Mouse (Mus musculus) forebrain, embryonic 13.5 days (tissue): ENCODE results near the gene Bod1. TPM values are rescaled to one million over a fixed set of nuclear protein-coding genes. Genes with fewer than 3 reads are reported as not detected.

Experiments
- ATAC-seq: fragments of 200-750 bp; cut with Nextera tagmentation; 2 replicates; pipeline ENCODE4 v1.8.0; 2017
- H3K27ac ChIP-seq: fragments of 300-500 bp; sonication (generic); 2 replicates; pipeline ENCODE4 v1.5.1; 2015; ENCODE audit warnings: inconsistent platforms, mild to moderate bottlenecking, moderate library complexity
- H3K27me3 ChIP-seq: fragments of 300-500 bp; sonication (generic); 2 replicates; pipeline ENCODE4 v1.6.1; 2015; ENCODE audit warnings: mild to moderate bottlenecking, inconsistent platforms
- H3K36me3 ChIP-seq: fragments of 300-500 bp; sonication (generic); 2 replicates; pipeline ENCODE4 v1.6.1; 2015; ENCODE audit warnings: mild to moderate bottlenecking, inconsistent platforms; ENCODE audit not compliant: poor library complexity, severe bottlenecking
- H3K4me1 ChIP-seq: fragments of 300-500 bp; sonication (generic); 2 replicates; pipeline ENCODE4 v1.6.1; 2015; ENCODE audit warnings: inconsistent platforms
- H3K4me2 ChIP-seq: fragments of 300-500 bp; sonication (generic); 2 replicates; pipeline ENCODE4 v1.6.1; 2015; ENCODE audit warnings: inconsistent platforms, mild to moderate bottlenecking, moderate library complexity
- H3K4me3 ChIP-seq: fragments of 300-500 bp; sonication (generic); 2 replicates; pipeline ENCODE4 v1.5.1; 2015; ENCODE audit warnings: mild to moderate bottlenecking, inconsistent platforms
- H3K9ac ChIP-seq: fragments of 300-500 bp; sonication (generic); 2 replicates; pipeline ENCODE4 v1.6.1; 2015; ENCODE audit warnings: mild to moderate bottlenecking, inconsistent platforms
- H3K9me3 ChIP-seq: fragments of 300-500 bp; sonication (generic); replicated peaks from 2 replicates; pipeline ENCODE4 v1.6.1; 2016; ENCODE audit warnings: inconsistent platforms
- WGBS: fragments of 180-500 bp; shearing (Covaris S2); methylation state at CpG from one replicate; pipeline ENCODE4 v1.1.7; 2015; 5-methylcytosine and 5-hydroxymethylcytosine counted together
- polyA plus RNA-seq: library from polyadenylated mRNA; unstranded; fragments of >200 nt; fragmentation: Nextera tagmentation; extraction: Ambion mirVana; gene quantifications from 2 replicates; pipeline ENCODE4 v1.2.1, GENCODE M21; 2015

Bod1 gene
- polyA plus RNA-seq, 1 experiment from 2014 or later, result 157 TPM

DNA sequence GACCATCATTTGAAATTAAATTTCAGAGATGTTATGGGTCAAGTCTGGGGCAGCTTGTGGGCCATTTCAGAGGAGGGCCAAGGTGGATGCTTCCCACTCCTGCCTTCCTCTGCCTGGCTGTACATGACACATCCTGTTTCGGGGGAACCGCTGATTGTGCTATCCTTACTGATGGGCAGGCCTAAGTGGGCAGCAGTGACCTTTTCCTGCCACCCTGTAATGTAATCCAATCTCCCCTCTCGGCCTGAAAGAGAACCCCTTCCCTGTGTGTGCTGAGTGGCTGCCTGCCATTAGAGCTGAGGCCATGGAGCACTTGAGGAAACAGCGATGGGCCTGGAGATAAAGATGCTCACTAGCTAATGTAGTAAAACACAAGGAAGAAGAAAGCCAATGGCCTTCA, 17.3 kb upstream of the Bod1 start:
- WGBS, result 75% methylated on average over 4 of the region's 4 CpGs
- no peak overlapping the region for H3K9ac ChIP-seq

DNA sequence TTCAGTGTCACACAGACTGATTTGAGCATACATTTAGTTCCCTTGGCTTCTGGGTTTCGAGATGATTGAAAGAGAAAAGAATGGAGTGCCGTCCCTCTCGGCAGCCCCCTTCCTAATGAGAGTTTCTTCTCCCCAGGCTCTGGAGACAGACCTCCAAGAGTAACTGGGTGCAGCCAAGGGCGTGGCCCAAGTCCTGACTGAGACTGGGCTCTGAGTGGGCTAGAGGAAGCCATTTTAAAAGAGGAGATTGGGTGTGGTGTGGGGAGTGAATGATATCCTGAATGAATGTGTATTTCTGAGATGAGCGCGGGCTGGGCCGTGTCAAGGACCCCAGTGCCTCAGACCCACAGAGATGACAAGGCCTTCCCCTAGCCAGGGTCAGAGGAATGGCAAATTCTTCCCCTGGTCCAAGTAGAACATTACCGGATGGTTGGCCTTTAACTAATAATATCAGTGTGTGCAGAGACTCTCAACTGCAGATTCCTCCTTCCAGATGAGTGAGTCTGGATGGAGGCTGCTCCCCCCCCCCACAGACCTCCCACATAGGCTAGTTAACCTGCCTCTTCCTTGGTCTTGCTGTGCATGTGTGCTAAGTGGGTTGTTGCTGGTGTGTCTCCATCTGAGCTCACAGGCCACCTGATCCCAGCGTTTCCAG, 13.4 kb upstream of the Bod1 start:
- Histone ChIP-seq H3K27ac (no peak overlapping the region), H3K27me3 (no peaks in the 10 kb centered on the region), H3K4me2 (no peak overlapping the region), H3K9ac (no peak overlapping the region), H3K9me3 (no peaks in the 10 kb centered on the region), H3K4me3 (no peak overlapping the region), H3K36me3 (no peaks in the 10 kb centered on the region), H3K4me1 (no peaks in the 10 kb centered on the region)
- ATAC-seq, result no peak
- 78% methylated on average over 9 of the region's 9 CpGs for WGBS

More for the DNA sequence above, 17.3 kb upstream of the Bod1 start:
- no peak overlapping the region for H3K27ac ChIP-seq
- H3K9me3 ChIP-seq, result no peaks in the 10 kb centered on the region
- no peaks in the 10 kb centered on the region for H3K36me3 ChIP-seq
- H3K27me3 ChIP-seq, result no peaks in the 10 kb centered on the region
- no peak overlapping the region for H3K4me2 ChIP-seq
- H3K4me1 ChIP-seq, result no peaks in the 10 kb centered on the region
- no peak for ATAC-seq
- no peak overlapping the region for H3K4me3 ChIP-seq

DNA sequence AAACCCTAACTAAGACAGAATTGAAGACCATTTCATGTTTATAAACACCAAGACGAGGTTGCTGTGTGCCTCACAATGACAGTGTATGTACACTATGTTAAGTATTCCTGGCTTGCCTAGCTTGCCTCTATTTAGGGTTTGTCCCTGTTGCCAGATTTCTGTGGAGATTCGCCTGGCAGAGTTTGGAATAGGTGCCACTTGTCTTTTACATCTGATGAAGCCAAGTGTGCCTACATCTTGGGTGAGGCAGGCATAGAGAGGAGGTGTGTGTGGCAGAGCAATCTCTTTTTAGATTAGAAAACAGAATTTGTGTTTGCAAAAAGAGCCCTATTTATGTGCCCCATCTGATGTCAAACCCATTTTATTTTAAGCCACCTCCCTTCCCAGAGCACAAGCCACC, 12.4 kb upstream of the Bod1 start:
- H3K4me3 ChIP-seq, result no peak overlapping the region
- H3K9me3 ChIP-seq, result no peaks in the 10 kb centered on the region
- WGBS, result 81% methylated on average over 2 of the region's 2 CpGs
- no peak overlapping the region for H3K27ac ChIP-seq
- no peak for ATAC-seq
- no peaks in the 10 kb centered on the region for H3K27me3 ChIP-seq
- H3K4me1 ChIP-seq, result no peaks in the 10 kb centered on the region
- no peaks in the 10 kb centered on the region for H3K36me3 ChIP-seq
- no peak overlapping the region for H3K9ac ChIP-seq
- no peak overlapping the region for H3K4me2 ChIP-seq

DNA sequence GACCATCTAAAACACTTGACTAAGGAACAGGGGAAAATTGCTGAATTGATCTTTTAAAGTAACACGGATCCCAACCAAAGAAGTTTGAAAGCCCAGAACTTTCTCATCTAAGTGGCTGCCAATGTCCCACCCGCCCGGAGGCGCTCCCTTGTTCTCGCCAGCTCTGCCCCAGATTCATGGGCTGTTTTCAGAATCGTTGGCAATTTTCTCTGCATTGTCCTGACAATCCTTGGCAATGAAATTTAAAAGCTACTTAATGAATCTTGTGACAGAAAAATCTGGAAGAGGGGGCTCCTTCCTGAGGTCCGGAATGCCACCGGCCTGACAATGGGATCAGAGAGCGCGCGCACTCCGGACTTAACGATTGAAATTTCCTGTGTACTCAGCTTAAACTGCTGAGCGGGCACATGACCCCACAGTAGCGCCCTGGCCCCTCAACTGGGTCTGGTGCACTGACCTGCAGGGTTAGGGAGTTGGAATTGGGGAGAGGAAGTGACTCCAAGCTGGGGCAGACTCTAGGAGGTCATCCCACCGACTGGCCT, 8.2 kb upstream of the Bod1 start:
- WGBS, result 77% methylated on average over 16 of the region's 16 CpGs
- H3K4me2 ChIP-seq, result no peak overlapping the region
- no peaks in the 10 kb centered on the region for H3K9me3 ChIP-seq
- no peaks in the 10 kb centered on the region for H3K36me3 ChIP-seq
- H3K9ac ChIP-seq, result no peak overlapping the region
- H3K27me3 ChIP-seq, result no peaks in the 10 kb centered on the region
- no peak for ATAC-seq
- H3K4me1 ChIP-seq, result 0 out of 2 replicates have a peak, but pooled peaks cover 4% of the 10 kb centered on the region
- no peak overlapping the region for H3K27ac ChIP-seq
- H3K4me3 ChIP-seq, result no peak overlapping the region

DNA sequence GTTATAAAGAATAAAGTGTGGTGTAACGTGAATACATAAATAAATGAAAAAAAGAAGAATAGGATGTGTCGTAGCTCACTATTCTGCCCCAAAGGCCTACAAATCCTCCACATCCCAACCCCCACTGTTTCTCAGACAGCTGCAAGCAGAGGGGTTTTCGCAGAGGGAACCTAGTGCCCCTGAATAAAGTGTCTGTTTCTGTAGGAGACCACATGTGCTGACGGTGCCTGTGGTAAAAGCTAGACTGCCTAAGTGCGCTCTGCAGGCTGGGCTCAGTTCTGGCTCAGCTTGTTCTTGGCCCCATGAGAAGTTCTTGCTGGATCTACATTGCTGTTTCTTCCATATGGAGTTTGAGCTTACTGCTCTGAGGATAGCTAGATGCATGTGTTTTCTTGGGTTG, 5.6 kb upstream of the Bod1 start:
- 92% methylated on average over 5 of the region's 5 CpGs for WGBS
- no peak for ATAC-seq
- Histone ChIP-seq H3K27ac (no peak overlapping the region), H3K27me3 (no peaks in the 10 kb centered on the region), H3K9ac (no peak overlapping the region), H3K4me1 (peaks cover 9% of the 10 kb centered on the region), H3K36me3 (no peaks in the 10 kb centered on the region), H3K4me2 (no peak overlapping the region), H3K4me3 (no peak overlapping the region), H3K9me3 (no peaks in the 10 kb centered on the region)

DNA sequence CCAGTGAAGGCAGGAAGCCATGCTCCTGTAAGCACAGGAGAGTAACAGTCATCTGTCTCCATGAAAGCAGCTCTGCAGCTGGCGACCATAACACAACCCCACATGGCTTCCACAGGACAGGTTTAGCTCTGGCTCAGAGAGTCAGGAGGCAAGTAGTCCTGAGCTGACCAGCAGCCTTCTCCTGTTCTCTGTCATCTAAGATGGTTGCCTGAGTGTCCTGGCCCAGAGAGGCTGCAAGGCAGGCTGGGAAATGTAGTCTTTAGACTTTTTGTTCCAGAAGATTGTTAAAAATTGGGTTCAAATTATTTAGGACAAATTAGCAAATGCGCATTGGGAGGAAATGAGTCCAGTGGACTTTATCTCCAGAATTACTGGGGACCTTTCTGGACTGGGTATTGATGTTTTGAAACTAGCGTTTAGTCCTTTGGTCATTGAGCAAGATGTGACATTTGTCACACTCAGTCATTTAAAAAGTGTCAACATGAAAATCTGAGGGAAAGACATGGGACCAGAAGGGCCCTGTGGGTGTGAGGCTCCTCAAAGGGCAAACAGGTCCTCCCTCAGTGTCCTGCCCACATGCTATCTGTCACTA, 5.1 kb upstream of the Bod1 start:
- no peaks in the 10 kb centered on the region for H3K27me3 ChIP-seq
- H3K4me3 ChIP-seq, result no peak overlapping the region
- WGBS, result 89% methylated on average over 3 of the region's 3 CpGs
- no peak overlapping the region for H3K4me2 ChIP-seq
- no peaks in the 10 kb centered on the region for H3K36me3 ChIP-seq
- H3K4me1 ChIP-seq, result peaks cover 12% of the 10 kb centered on the region
- ATAC-seq, result no peak
- no peak overlapping the region for H3K27ac ChIP-seq
- no peaks in the 10 kb centered on the region for H3K9me3 ChIP-seq
- no peak overlapping the region for H3K9ac ChIP-seq

DNA sequence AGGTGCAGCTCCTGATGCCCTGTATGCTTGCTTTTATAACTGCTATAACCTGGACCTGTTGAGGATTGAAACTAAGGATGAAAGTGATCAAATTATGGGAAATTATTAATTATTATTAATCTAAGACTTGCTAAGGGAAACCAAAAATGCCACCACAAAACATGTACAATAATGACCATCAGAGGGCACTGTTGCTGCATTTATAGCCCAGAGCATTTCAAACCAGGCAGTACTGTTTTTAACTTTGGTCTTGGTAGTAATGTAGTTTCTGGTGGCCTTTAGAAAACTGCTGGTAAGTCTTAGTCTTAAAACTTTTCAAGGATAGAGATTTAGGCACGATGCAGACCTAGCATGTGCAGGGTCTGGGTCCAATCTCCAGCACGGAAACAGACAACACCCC, 3.7 kb upstream of the Bod1 start:
- H3K4me1 ChIP-seq, result peaks cover 16% of the 10 kb centered on the region
- 41% methylated on average over 2 of the region's 2 CpGs for WGBS

DNA sequence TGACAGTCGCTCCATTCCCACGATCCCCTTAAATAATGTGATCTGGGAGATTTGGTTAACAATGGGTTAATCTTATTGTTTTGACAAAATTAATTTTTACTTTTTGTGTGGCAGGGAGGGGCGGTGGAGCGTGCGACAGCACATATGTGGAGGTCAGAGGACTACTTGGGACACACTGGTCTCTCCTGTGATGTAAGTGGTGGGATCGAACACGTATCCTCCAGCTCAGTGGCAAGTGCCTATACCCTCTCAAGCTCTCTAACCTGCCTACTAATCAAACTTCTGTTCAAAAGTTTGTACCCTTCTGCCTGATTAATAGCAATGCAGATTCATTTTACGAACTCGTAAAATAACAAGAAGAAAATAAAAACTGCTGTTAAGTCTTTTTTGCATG, 482 bp upstream of the Bod1 start:
- peaks cover 24% of the 10 kb centered on the region for H3K4me1 ChIP-seq
- no peaks in the 10 kb centered on the region for H3K27me3 ChIP-seq
- peaks cover 27% of the 10 kb centered on the region for H3K36me3 ChIP-seq
- H3K9ac ChIP-seq, result peak overlapping the region; percentile 95
- no peak overlapping the region for H3K27ac ChIP-seq
- WGBS, result 10% methylated on average over 9 of the region's 9 CpGs
- H3K9me3 ChIP-seq, result no peaks in the 10 kb centered on the region
- ATAC-seq, result peak; percentile 64
- H3K4me3 ChIP-seq, result peak overlapping the region; percentile 94
- peak overlapping the region; percentile 62 for H3K4me2 ChIP-seq

More for the DNA sequence above, 3.7 kb upstream of the Bod1 start:
- no peak for ATAC-seq
- H3K27ac ChIP-seq, result no peak overlapping the region
- H3K36me3 ChIP-seq, result no peaks in the 10 kb centered on the region
- no peak overlapping the region for H3K4me3 ChIP-seq
- no peaks in the 10 kb centered on the region for H3K9me3 ChIP-seq
- no peak overlapping the region for H3K9ac ChIP-seq
- no peak overlapping the region for H3K4me2 ChIP-seq
- no peaks in the 10 kb centered on the region for H3K27me3 ChIP-seq

DNA sequence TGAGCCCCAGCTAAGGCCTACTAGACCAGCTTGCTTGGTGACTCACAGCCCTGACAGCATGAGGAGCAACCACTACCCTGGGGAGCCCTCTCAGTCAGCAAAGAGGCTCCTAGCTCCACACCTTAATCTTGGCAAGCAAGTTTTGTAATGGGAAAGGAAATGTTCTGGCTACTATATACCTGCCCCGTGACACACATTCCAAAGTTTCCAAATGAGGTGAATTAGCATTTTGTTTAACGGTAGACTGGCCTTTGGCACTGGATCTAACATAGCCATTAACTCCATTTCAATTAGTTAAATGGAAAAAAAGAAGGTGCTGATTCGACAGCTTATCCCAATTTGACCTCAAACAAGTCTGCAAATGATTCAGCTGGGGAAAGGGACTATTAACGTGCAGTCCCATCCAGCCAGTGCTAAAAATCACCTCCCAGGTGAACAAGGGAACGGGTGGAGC, 1.2 kb downstream of the Bod1 start:
- Histone ChIP-seq H3K4me2 (peak overlapping the region; percentile 62), H3K9ac (peak overlapping the region; percentile 38; the same call in 1 of the 2 replicates), H3K4me1 (peaks cover 20% of the 10 kb centered on the region), H3K27ac (no peak overlapping the region), H3K36me3 (peaks cover 42% of the 10 kb centered on the region), H3K4me3 (peak overlapping the region; percentile 94), H3K27me3 (no peaks in the 10 kb centered on the region), H3K9me3 (no peaks in the 10 kb centered on the region)
- WGBS, result 66% methylated on average over 5 of the region's 5 CpGs
- ATAC-seq, result no peak

DNA sequence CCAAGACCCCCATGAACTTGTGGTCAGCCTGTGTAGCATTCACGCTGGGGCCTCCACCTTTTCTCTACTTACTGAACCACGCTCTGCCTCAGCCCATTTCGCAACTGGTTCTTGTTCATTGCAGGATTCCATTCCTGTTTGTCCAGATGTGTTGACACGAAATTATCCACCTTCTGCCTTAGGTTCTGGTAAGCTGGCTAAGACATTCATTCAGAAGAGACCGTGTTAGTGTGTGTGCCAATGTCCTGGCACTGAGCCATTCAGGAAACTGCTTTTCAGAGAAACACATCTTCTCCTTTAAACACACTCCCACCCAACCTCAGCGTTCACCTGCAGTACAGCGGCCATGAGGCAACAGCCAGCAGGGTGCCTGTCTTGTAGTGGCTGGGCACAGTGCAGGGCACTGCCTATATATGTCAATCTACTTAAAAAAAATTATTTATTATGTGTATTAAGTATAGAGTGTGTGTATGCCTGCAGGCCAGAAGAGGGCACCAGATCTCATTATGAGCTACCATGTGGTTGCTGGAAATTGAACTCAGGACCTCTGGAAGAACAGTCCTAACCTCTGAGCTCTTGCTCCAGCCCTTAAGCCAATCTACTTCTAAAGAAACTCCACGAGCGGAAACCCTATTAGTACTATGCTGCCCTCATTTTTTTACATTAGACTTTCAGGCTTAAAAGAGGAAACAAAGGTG, 2.4 kb downstream of the Bod1 start:
- peaks cover 54% of the 10 kb centered on the region for H3K36me3 ChIP-seq
- H3K9me3 ChIP-seq, result no peaks in the 10 kb centered on the region
- 96% methylated on average over 9 of the region's 9 CpGs for WGBS
- H3K4me1 ChIP-seq, result peaks cover 20% of the 10 kb centered on the region
- no peak overlapping the region for H3K27ac ChIP-seq
- no peaks in the 10 kb centered on the region for H3K27me3 ChIP-seq
- no peak for ATAC-seq
- H3K9ac ChIP-seq, result no peak overlapping the region
- H3K4me2 ChIP-seq, result no peak overlapping the region
- H3K4me3 ChIP-seq, result no peak overlapping the region

DNA sequence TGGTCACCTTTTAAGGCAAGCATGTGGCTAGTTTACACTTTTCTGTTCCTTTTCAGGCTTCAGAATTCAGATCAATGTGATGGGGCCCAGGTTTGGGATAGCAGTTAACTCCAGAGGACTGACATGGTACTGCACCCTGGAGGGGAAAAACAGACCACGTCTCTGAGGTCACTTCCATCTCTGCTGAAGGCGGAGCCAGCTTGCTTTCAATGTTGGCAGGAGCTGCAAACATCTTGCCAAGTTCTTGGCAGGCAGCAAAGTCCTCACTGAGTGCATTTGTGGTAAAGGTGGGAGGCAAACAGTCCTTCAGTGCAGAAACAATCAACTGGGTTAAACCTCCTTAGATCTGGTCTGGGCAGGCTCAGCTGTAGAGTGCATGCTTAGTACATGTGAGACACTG, 7.5 kb downstream of the Bod1 start:
- no peaks in the 10 kb centered on the region for H3K9me3 ChIP-seq
- no peak overlapping the region for H3K4me2 ChIP-seq
- H3K36me3 ChIP-seq, result peaks cover 93% of the 10 kb centered on the region
- H3K27me3 ChIP-seq, result no peaks in the 10 kb centered on the region
- no peaks in the 10 kb centered on the region for H3K4me1 ChIP-seq
- WGBS, result 77% methylated on average over 2 of the region's 2 CpGs
- no peak overlapping the region for H3K9ac ChIP-seq
- no peak overlapping the region for H3K4me3 ChIP-seq
- no peak for ATAC-seq
- H3K27ac ChIP-seq, result no peak overlapping the region

DNA sequence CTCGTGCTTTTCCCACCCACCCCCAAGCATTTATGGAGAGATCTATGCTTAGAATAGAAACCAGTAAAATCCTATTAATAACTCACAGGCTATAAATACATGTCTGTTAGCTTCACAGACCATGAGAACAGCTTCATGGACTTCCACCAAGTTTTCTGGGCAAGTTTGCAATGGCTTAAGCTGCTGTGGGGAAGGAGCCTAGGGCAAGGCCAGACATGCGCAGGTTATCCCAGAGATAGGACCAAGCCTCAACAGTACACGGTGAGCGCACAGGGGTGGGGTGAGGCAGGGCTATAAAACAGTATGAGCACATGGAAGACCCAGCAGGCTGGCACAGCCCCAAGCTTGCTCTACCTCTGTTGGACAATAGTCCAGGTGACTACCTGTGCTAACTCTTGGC, 8.2 kb downstream of the Bod1 start:
- no peak overlapping the region for H3K27ac ChIP-seq
- H3K4me3 ChIP-seq, result no peak overlapping the region
- peak; percentile 30; the same call in 1 of the 2 replicates for ATAC-seq
- WGBS, result 93% methylated on average over 4 of the region's 4 CpGs
- H3K36me3 ChIP-seq, result peaks cover 87% of the 10 kb centered on the region
- no peak overlapping the region for H3K4me2 ChIP-seq
- H3K27me3 ChIP-seq, result no peaks in the 10 kb centered on the region
- H3K9me3 ChIP-seq, result no peaks in the 10 kb centered on the region
- H3K9ac ChIP-seq, result no peak overlapping the region
- H3K4me1 ChIP-seq, result no peaks in the 10 kb centered on the region
